9 mouse cellular contexts compared by ENCODE assay signal in genomic region chr5:103788976-103789375, GRCm38 (mm10).
DNase-seq lines count a peak whose midpoint lies in the region; ATAC-seq and TF ChIP-seq lines count a peak whose summit lies in the region.
"Had no signal": no experiment of that assay in that cellular context is flagged by ENCODE, and none has a peak within 500 bp of the region (broad histone marks: within the 10 kb centered on the region; RNA-seq: fewer than 3 reads in every experiment).

No protein-coding gene starts in this region.

- H3K9me3 ChIP-seq in heart, postnatal 0 days (replicated peaks; ENCODE audit: control insufficient read depth, low read length) = no peaks in the 10 kb centered on the region
- H3K9me3 ChIP-seq in liver, embryonic 16.5 days (replicated peaks; ENCODE audit: control insufficient read depth, low read length) = no peaks in the 10 kb centered on the region
- H3K9me3 ChIP-seq: limb, embryonic 12.5 days had no signal

- no peaks in the 10 kb centered on the region for H3K27me3 ChIP-seq in heart, postnatal 0 days (ENCODE audit: control insufficient read depth, insufficient read depth, low read length)
- no peaks in the 10 kb centered on the region for H3K27me3 ChIP-seq in liver, embryonic 16.5 days (ENCODE audit: control insufficient read depth, insufficient read depth, low read depth, low read length)
- H3K27me3 ChIP-seq: limb, embryonic 12.5 days had no signal

- H3K27ac ChIP-seq in heart, postnatal 0 days (ENCODE audit: low read depth) = peak overlapping the region; percentile 96
- no peak overlapping the region for H3K27ac ChIP-seq in liver, embryonic 16.5 days (ENCODE audit: low read length)
- H3K27ac ChIP-seq: limb, embryonic 12.5 days had no signal

- DNase-seq in frontal cortex, adult 2 months (ENCODE audit: extremely low spot score in 1 of 2, low spot score in 1 of 2) = peak; percentile 34
- no peak for DNase-seq in frontal cortex, postnatal 14 days (ENCODE audit: low spot score in 2 of 2)
- DNase-seq in urinary bladder, postnatal 14 days (ENCODE audit: low spot score) = peak; percentile 51
- no peak for DNase-seq in urinary bladder, postnatal 10 days (ENCODE audit: low spot score)
- DNase-seq in heart, postnatal 0 days (ENCODE audit: low spot score) = peak; percentile 76
- no peak for DNase-seq in thymus, postnatal 14 days

- TF ChIP-seq EP300 in heart, postnatal 0 days (IDR thresholded peaks at IDR 0.05; ENCODE audit: low read depth) = 0 out of 2 replicates have a peak, but pooled peaks have one; percentile 9

- peak; percentile 77 for ATAC-seq in heart, postnatal 0 days (ENCODE audit: insufficient read depth, low read depth)
- peak; percentile 56; the same call in 1 of the 2 replicates for ATAC-seq in liver, embryonic 16.5 days (ENCODE audit: low read depth)
- ATAC-seq in megakaryocyte progenitor cell, adult 5-6 weeks (replicated peaks; ENCODE audit: poor library complexity) = no peak

- no peak overlapping the region for H3K4me3 ChIP-seq in heart, postnatal 0 days (ENCODE audit: low read depth, low read length)
- H3K4me3 ChIP-seq in liver, embryonic 16.5 days (ENCODE audit: low read depth, low read length) = no peak overlapping the region
- H3K4me3 ChIP-seq: limb, embryonic 12.5 days had no signal

- TF ChIP-seq CTCF in heart, postnatal 0 days (IDR thresholded peaks at IDR 0.05; ENCODE audit: low read depth) = no peak

- H3K4me1 ChIP-seq in heart, postnatal 0 days (ENCODE audit: control insufficient read depth, insufficient read depth) = peaks cover 34% of the 10 kb centered on the region
- peaks cover 3% of the 10 kb centered on the region for H3K4me1 ChIP-seq in liver, embryonic 16.5 days (ENCODE audit: control insufficient read depth, low read depth, low read length)

- 18% methylated on average over 2 of the region's 2 CpGs for WGBS in heart, postnatal 0 days
- WGBS in liver, embryonic 16.5 days (ENCODE audit: insufficient replicate concordance) = 65% methylated on average over 2 of the region's 2 CpGs

- H3K9ac ChIP-seq in heart, postnatal 0 days (replicated peaks; ENCODE audit: low read depth, low read length) = peak overlapping the region; percentile 50
- no peak overlapping the region for H3K9ac ChIP-seq in liver, embryonic 16.5 days (ENCODE audit: low read depth, low read length)
- H3K9ac ChIP-seq: limb, embryonic 12.5 days had no signal

- H3K36me3 ChIP-seq in heart, postnatal 0 days (replicated peaks; ENCODE audit: control insufficient read depth, insufficient read depth, low read length) = peaks cover 40% of the 10 kb centered on the region
- H3K36me3 ChIP-seq in liver, embryonic 16.5 days (ENCODE audit: control insufficient read depth, insufficient read depth) = peaks cover 59% of the 10 kb centered on the region

- peak overlapping the region; percentile 35 for H3K4me2 ChIP-seq in heart, postnatal 0 days (ENCODE audit: low read depth, low read length)
- no peak overlapping the region for H3K4me2 ChIP-seq in liver, embryonic 16.5 days (ENCODE audit: low read depth, low read length)
- H3K4me2 ChIP-seq: limb, embryonic 12.5 days had no signal

Comparison
In these comparisons a context has a peak if more than half of its experiments do, and no peak if none do; other contexts are left out.
1. DNase-seq: peak in frontal cortex, adult 2 months (2 of 2), urinary bladder, postnatal 14 days (single experiment) and heart, postnatal 0 days (single experiment); none in frontal cortex, postnatal 14 days (0 of 2), urinary bladder, postnatal 10 days (single experiment) and thymus, postnatal 14 days (single experiment).